Mouse (Mus musculus) adrenal gland, adult 18-20 months (tissue): ENCODE results near the gene Gabpb1. TPM values are rescaled to one million over a fixed set of nuclear protein-coding genes. Genes with fewer than 3 reads are reported as not detected.
A peak's percentile ranks its signal among the peaks of the same experiment; 100 is the strongest.

Experiments
- DNase-seq, 2 experiments: peaks; one replicate each; pipeline ENCODE4 v3.0.0; 2021 to 2022; ENCODE audit warnings: low spot score in 2 of 2
- total RNA-seq, 2 experiments: library from RNA; stranded (reverse); gene quantifications; 1 replicate in 1 of 2; 2 replicates in 1 of 2; pipeline ENCODE4 v1.2.3; 2021

Gene Gabpb1
- total RNA-seq, 2 experiments from 2014 or later = 12.9 to 23.8 TPM

DNA sequence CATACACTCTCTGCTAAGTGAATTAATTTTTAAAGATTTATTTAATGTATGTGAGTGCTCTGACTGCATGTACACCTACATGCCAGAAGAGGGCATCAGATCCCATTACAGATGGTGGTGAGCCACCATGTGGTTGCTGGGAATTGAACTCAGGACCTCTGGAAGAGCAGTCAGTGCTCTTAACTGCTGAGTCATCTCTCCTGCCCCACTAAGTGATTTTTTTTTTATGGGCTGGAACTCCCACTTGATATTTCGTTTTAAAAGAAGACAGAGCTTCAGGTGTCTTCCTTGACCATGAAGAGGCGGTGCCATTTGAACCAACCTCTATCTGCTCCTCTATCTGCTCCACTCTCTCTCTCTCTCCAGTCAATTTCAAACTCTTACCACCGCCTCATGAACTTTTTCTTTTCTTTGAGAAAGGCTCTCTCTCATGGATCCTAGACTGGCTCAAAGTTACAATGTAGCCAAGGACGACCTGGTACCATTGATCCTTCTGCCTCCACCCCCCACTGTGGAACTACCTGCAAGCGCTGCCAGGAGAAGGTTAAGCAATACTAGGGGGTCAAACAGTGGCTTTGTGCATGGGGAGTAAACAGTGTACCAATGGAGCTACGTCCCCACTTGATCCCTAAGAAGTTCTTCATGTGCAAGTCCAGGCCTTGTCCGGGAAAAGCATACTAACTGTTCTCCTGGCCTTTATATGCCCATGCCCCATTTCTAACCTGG lies 79.6 kb downstream of the Gabpb1 start:
- no peak for DNase-seq

GRCm38 (mm10) chr2:126593831-126594610 lies 82.1 kb downstream of the Gabpb1 start:
- DNase-seq = peak; percentile 61 to 79

DNA sequence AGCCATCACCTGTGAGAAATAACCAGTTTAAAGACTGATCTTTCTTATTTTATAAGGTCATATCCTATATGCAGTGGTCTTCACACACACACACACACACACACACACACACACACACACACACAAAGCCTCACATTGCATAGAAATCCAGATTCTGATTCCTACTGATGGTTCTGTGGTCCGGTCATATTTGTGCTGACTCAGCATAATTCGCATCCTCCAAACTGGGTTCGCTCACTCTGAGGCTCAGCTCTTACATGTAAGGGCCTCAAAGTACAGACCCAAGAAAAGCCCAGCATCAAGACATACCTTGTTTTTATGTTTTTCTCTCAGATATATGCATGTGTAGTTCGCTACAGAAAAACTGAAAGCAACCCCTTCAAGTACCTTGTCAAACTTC lies 84.8 kb downstream of the Gabpb1 start:
- DNase-seq = no peak

DNA sequence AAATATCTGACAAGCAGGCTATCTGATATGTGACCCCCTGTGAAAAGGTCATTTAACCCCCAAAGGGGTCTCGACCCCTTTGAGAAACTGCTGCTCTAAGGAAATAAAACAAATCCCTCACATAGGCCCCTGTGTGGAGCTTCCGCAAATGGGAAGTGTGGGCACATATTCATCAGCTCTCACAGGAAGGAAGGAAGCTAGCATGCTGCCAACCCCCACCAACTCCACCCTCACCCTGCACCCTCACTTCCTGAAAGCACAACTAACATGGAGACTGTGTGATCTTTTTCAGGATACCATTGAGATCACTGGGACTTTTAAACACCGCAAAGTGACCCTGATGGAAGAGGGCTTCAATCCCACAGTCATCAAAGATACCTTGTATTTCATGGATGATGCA lies 88.7 kb downstream of the Gabpb1 start:
- DNase-seq = no peak

- DNase-seq = no peak
Measured at GRCm38 (mm10) chr2:126584621-126585369, 91.3 kb downstream of the Gabpb1 start.

DNA sequence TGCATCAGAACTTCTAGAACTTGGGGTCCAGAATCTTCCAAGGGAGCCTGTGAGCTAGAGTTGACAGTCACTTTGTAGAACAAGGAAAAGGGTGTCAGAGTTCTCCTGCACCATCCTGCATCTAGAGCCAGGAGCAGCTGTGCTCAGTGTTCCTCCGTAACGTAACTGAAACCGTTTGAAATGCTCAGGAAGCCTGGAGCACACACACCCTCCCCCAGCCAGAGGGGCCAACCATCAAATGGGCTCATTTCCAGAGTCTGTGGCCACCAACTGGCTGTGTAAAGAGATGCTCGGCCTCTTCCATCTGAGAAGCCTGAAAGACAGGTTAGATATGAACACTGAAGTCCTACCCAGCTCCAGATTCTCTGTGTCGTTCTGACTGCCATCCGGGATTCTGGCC lies 92.2 kb downstream of the Gabpb1 start:
- DNase-seq = no peak

DNA sequence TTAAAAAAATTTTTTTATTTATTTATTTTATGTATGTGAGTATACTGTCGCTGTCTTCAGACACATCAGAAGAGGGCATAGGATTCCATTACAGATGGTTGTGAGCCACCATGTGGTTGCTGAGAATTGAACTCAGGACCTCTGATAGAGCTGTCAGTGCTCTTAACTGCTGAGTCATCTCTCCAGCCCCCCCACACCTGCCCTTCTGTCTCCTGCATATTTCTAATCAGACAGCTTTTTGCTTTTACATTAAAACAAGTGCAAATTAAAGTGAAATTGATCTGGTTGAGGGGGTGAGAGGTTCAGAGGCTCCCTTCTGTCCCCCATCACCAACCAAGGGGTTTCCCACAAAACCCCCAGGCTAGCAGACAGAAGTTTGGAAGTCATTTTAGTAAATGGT lies 96.9 kb downstream of the Gabpb1 start:
- DNase-seq = no peak

Other genes with a start within 250 kb of the Gabpb1 start
- 1 to 10 TPM; 1.5 to 3.0 TPM for gene Atp8b4, start 175.7 kb downstream of the Gabpb1 start, total RNA-seq
- gene Slc27a2, start 123.9 kb downstream of the Gabpb1 start, total RNA-seq = 10 to 100 TPM; 20.9 to 24.6 TPM
- 10 to 100 TPM; 11.0 to 51.9 TPM for gene Hdc, start 57.0 kb downstream of the Gabpb1 start, total RNA-seq
- 10 to 100 TPM; 67.4 to 77.4 TPM for gene Usp8, start 31.0 kb upstream of the Gabpb1 start, total RNA-seq
- gene Usp50, start 107.1 kb upstream of the Gabpb1 start, total RNA-seq = not detected
- gene Trpm7, start 199.9 kb upstream of the Gabpb1 start, total RNA-seq = 10 to 100 TPM; 33.1 to 34.3 TPM